Mouse (Mus musculus): ENCODE data around the gene Klri2. TPM values are rescaled to one million over a fixed set of nuclear protein-coding genes. Genes with fewer than 3 reads are reported as not detected.
"Not testable (repeated sequence)": the region's sequence is repeated elsewhere in the genome, so short reads cannot be mapped to it uniquely, and the experiment has no call there.

Klri2 gene
- polyA plus RNA-seq, 1 experiment from 2014 or later: not detected

- H3K9me3 ChIP-seq (ENCODE audit: control insufficient read depth, low read length): no peaks in the 10 kb centered on the region
- H3K9ac ChIP-seq (ENCODE audit: low read length): no peak overlapping the region
- ATAC-seq (ENCODE audit: insufficient number of reproducible peaks, insufficient read depth, low FRiP score, low read depth): no peak
- no peaks in the 10 kb centered on the region for H3K4me1 ChIP-seq (ENCODE audit: control insufficient read depth in 2 of 2, insufficient read depth in 2 of 2, low read length in 2 of 2)
- H3K4me2 ChIP-seq (ENCODE audit: low read length): no peak overlapping the region
- H3K4me3 ChIP-seq (ENCODE audit: control insufficient read depth in 1 of 2, insufficient read depth in 1 of 2, low read depth in 1 of 2, low read length in 2 of 2): no peak overlapping the region
- H3K27ac ChIP-seq (replicated peaks in 1 of 2; ENCODE audit: control insufficient read depth in 1 of 2, insufficient read depth in 1 of 2, low read depth in 2 of 2, low read length in 2 of 2): no peak overlapping the region
- no peaks in the 10 kb centered on the region for H3K36me3 ChIP-seq (ENCODE audit: control insufficient read depth, insufficient read depth, low read length)
- no peaks in the 10 kb centered on the region for H3K27me3 ChIP-seq (ENCODE audit: control insufficient read depth, insufficient read depth, low read length)
- WGBS: 56% methylated on average over 1 of the region's 1 CpGs
Observed at GRCm38 (mm10) chr6:129721390-129721789, 18.9 kb downstream of the Klri2 start.

- no peaks in the 10 kb centered on the region for H3K36me3 ChIP-seq (ENCODE audit: control insufficient read depth, insufficient read depth, low read length)
- no peak overlapping the region for H3K4me3 ChIP-seq (ENCODE audit: control insufficient read depth in 1 of 2, insufficient read depth in 1 of 2, low read depth in 1 of 2, low read length in 2 of 2)
- H3K9me3 ChIP-seq (ENCODE audit: control insufficient read depth, low read length): no peaks in the 10 kb centered on the region
- no peaks in the 10 kb centered on the region for H3K27me3 ChIP-seq (ENCODE audit: control insufficient read depth, insufficient read depth, low read length)
- no peaks in the 10 kb centered on the region for H3K4me1 ChIP-seq (ENCODE audit: control insufficient read depth in 2 of 2, insufficient read depth in 2 of 2, low read length in 2 of 2)
- no peak overlapping the region for H3K4me2 ChIP-seq (ENCODE audit: low read length)
- H3K27ac ChIP-seq (replicated peaks in 1 of 2; ENCODE audit: control insufficient read depth in 1 of 2, insufficient read depth in 1 of 2, low read depth in 2 of 2, low read length in 2 of 2): no peak overlapping the region
- WGBS: 32% methylated on average over 3 of the region's 3 CpGs
- no peak overlapping the region for H3K9ac ChIP-seq (ENCODE audit: low read length)
- no peak for ATAC-seq (ENCODE audit: insufficient number of reproducible peaks, insufficient read depth, low FRiP score, low read depth)
Observed at GRCm38 (mm10) chr6:129720487-129720886, 19.8 kb downstream of the Klri2 start.

GRCm38 (mm10) chr6:129717032-129717431, 23.3 kb downstream of the Klri2 start, which contains the start of gene Klri1:
Klri1 (minus strand) TSS chr6:129717132.
- no peaks in the 10 kb centered on the region for H3K36me3 ChIP-seq (ENCODE audit: control insufficient read depth, insufficient read depth, low read length)
- 71% methylated on average over 4 of the region's 4 CpGs for WGBS
- no peak for ATAC-seq (ENCODE audit: insufficient number of reproducible peaks, insufficient read depth, low FRiP score, low read depth)

GRCm38 (mm10) chr6:129713566-129713965, 26.7 kb downstream of the Klri2 start:
- H3K4me1 ChIP-seq (ENCODE audit: control insufficient read depth in 2 of 2, insufficient read depth in 2 of 2, low read length in 2 of 2): no peaks in the 10 kb centered on the region
- no peaks in the 10 kb centered on the region for H3K36me3 ChIP-seq (ENCODE audit: control insufficient read depth, insufficient read depth, low read length)
- ATAC-seq (ENCODE audit: insufficient number of reproducible peaks, insufficient read depth, low FRiP score, low read depth): no peak
- H3K4me3 ChIP-seq (ENCODE audit: control insufficient read depth in 1 of 2, insufficient read depth in 1 of 2, low read depth in 1 of 2, low read length in 2 of 2): no peak overlapping the region
- no peak overlapping the region for H3K4me2 ChIP-seq (ENCODE audit: low read length)
- H3K9me3 ChIP-seq (ENCODE audit: control insufficient read depth, low read length): no peaks in the 10 kb centered on the region
- no peaks in the 10 kb centered on the region for H3K27me3 ChIP-seq (ENCODE audit: control insufficient read depth, insufficient read depth, low read length)
- no peak overlapping the region for H3K27ac ChIP-seq (replicated peaks in 1 of 2; ENCODE audit: control insufficient read depth in 1 of 2, insufficient read depth in 1 of 2, low read depth in 2 of 2, low read length in 2 of 2)
- WGBS: 33% methylated on average over 1 of the region's 1 CpGs
- no peak overlapping the region for H3K9ac ChIP-seq (ENCODE audit: low read length)

More at GRCm38 (mm10) chr6:129717032-129717431, 23.3 kb downstream of the Klri2 start, which contains the start of gene Klri1:
- H3K4me2 ChIP-seq (ENCODE audit: low read length): no peak within 1 kb of the TSS
- H3K4me3 ChIP-seq (ENCODE audit: control insufficient read depth in 1 of 2, insufficient read depth in 1 of 2, low read depth in 1 of 2, low read length in 2 of 2): no peak within 1 kb of the TSS
- H3K9ac ChIP-seq (ENCODE audit: low read length): no peak within 1 kb of the TSS
- no peaks in the 10 kb centered on the region for H3K9me3 ChIP-seq (ENCODE audit: control insufficient read depth, low read length)
- no peaks in the 10 kb centered on the region for H3K4me1 ChIP-seq (ENCODE audit: control insufficient read depth in 2 of 2, insufficient read depth in 2 of 2, low read length in 2 of 2)
- no peaks in the 10 kb centered on the region for H3K27me3 ChIP-seq (ENCODE audit: control insufficient read depth, insufficient read depth, low read length)
- no peak within 1 kb of the TSS for H3K27ac ChIP-seq (replicated peaks in 1 of 2; ENCODE audit: control insufficient read depth in 1 of 2, insufficient read depth in 1 of 2, low read depth in 2 of 2, low read length in 2 of 2)

- not testable (repeated sequence) for ATAC-seq (ENCODE audit: insufficient number of reproducible peaks, insufficient read depth, low FRiP score, low read depth); H3K4me3 ChIP-seq (ENCODE audit: control insufficient read depth in 1 of 2, insufficient read depth in 1 of 2, low read depth in 1 of 2, low read length in 2 of 2); H3K27me3 ChIP-seq (ENCODE audit: control insufficient read depth, insufficient read depth, low read length); H3K9me3 ChIP-seq (ENCODE audit: control insufficient read depth, low read length); H3K4me2 ChIP-seq (ENCODE audit: low read length); H3K4me1 ChIP-seq (ENCODE audit: control insufficient read depth in 2 of 2, insufficient read depth in 2 of 2, low read length in 2 of 2); H3K27ac ChIP-seq (replicated peaks in 1 of 2; ENCODE audit: control insufficient read depth in 1 of 2, insufficient read depth in 1 of 2, low read depth in 2 of 2, low read length in 2 of 2); H3K36me3 ChIP-seq (ENCODE audit: control insufficient read depth, insufficient read depth, low read length); H3K9ac ChIP-seq (ENCODE audit: low read length)
- WGBS: 52% methylated on average over 10 of the region's 10 CpGs
Observed at GRCm38 (mm10) chr6:129691436-129691835, 48.8 kb downstream of the Klri2 start.

- no peak overlapping the region for H3K27ac ChIP-seq (replicated peaks in 1 of 2; ENCODE audit: control insufficient read depth in 1 of 2, insufficient read depth in 1 of 2, low read depth in 2 of 2, low read length in 2 of 2)
- H3K9ac ChIP-seq (ENCODE audit: low read length): no peak overlapping the region
- H3K36me3 ChIP-seq (ENCODE audit: control insufficient read depth, insufficient read depth, low read length): no peaks in the 10 kb centered on the region
- no peak overlapping the region for H3K4me2 ChIP-seq (ENCODE audit: low read length)
- H3K4me1 ChIP-seq (ENCODE audit: control insufficient read depth in 2 of 2, insufficient read depth in 2 of 2, low read length in 2 of 2): no peaks in the 10 kb centered on the region
- no peak overlapping the region for H3K4me3 ChIP-seq (ENCODE audit: control insufficient read depth in 1 of 2, insufficient read depth in 1 of 2, low read depth in 1 of 2, low read length in 2 of 2)
- H3K27me3 ChIP-seq (ENCODE audit: control insufficient read depth, insufficient read depth, low read length): no peaks in the 10 kb centered on the region
- H3K9me3 ChIP-seq (ENCODE audit: control insufficient read depth, low read length): no peaks in the 10 kb centered on the region
- ATAC-seq (ENCODE audit: insufficient number of reproducible peaks, insufficient read depth, low FRiP score, low read depth): no peak
- 50% methylated on average over 1 of the region's 1 CpGs for WGBS
Observed at GRCm38 (mm10) chr6:129680379-129680778, 59.9 kb downstream of the Klri2 start.

Small RNA genes within 50 kb of the gene (microRNA-seq; reads per million reads assigned to microRNA genes)
- not detected for gene Mir680-1

Other genes starting within 250 kb of the Klri2 start
- 0.22 and 0.39 TPM in 2 replicates for gene Olr1, start 233.3 kb downstream of the Klri2 start, polyA plus RNA-seq (2014; fragmentation: Nextera tagmentation; extraction: Ambion mirVana)
- not detected in 2 replicates for gene Tmem52b, start 227.9 kb downstream of the Klri2 start, polyA plus RNA-seq (2014; fragmentation: Nextera tagmentation; extraction: Ambion mirVana)
- 12.1 and 16.3 TPM in 2 replicates for gene Gabarapl1, start 207.3 kb downstream of the Klri2 start, polyA plus RNA-seq (2014; fragmentation: Nextera tagmentation; extraction: Ambion mirVana)
- not detected in 2 replicates for gene Klre1, start 162.6 kb downstream of the Klri2 start, polyA plus RNA-seq (2014; fragmentation: Nextera tagmentation; extraction: Ambion mirVana)
- gene Klrd1, start 148.7 kb downstream of the Klri2 start, polyA plus RNA-seq (2014; fragmentation: Nextera tagmentation; extraction: Ambion mirVana): not detected in 2 replicates
- 0.13 TPM in 1 of 2 replicates, not detected in the other for gene Klrk1, start 116.6 kb downstream of the Klri2 start, polyA plus RNA-seq (2014; fragmentation: Nextera tagmentation; extraction: Ambion mirVana)
- gene Klrc3, start 97.1 kb downstream of the Klri2 start, polyA plus RNA-seq (2014; fragmentation: Nextera tagmentation; extraction: Ambion mirVana): not detected in 2 replicates
- gene Klrc2, start 79.8 kb downstream of the Klri2 start, polyA plus RNA-seq (2014; fragmentation: Nextera tagmentation; extraction: Ambion mirVana): not detected in 2 replicates
- gene Klrc1, start 61.5 kb downstream of the Klri2 start, polyA plus RNA-seq (2014; fragmentation: Nextera tagmentation; extraction: Ambion mirVana): not detected in 2 replicates
- not detected in 2 replicates for gene Klri1, start 23.4 kb downstream of the Klri2 start, polyA plus RNA-seq (2014; fragmentation: Nextera tagmentation; extraction: Ambion mirVana)
- not detected in 2 replicates for gene Gm156, start 43.8 kb upstream of the Klri2 start, polyA plus RNA-seq (2014; fragmentation: Nextera tagmentation; extraction: Ambion mirVana)
- gene Gm17631, start 122.2 kb upstream of the Klri2 start, polyA plus RNA-seq (2014; fragmentation: Nextera tagmentation; extraction: Ambion mirVana): not detected in 2 replicates
- not detected in 2 replicates for gene Klra17, start 136.2 kb upstream of the Klri2 start, polyA plus RNA-seq (2014; fragmentation: Nextera tagmentation; extraction: Ambion mirVana)
- gene Klra5, start 177.2 kb upstream of the Klri2 start, polyA plus RNA-seq (2014; fragmentation: Nextera tagmentation; extraction: Ambion mirVana): not detected in 2 replicates

All from heart, embryonic 14.5 days (tissue).